Comparison of ENCODE assay signal across 16 mouse cellular contexts in genomic region chr10:108181893-108182292, GRCm38 (mm10).
"Had no signal": no experiment of that assay in that cellular context is flagged by ENCODE, and none has a peak within 500 bp of the region (broad histone marks: within the 10 kb centered on the region; RNA-seq: fewer than 3 reads in every experiment).

No protein-coding gene starts in this region.

- DNase-seq: lung, adult 18-20 months; lung, embryonic 14.5 days; lung, postnatal 10 days; lung, postnatal 4 days; right cerebral cortex, postnatal 14 days; thymus, adult 2 months; thymus, postnatal 25 days; thymus, postnatal 4 days had no signal

- H3K4me3 ChIP-seq: midbrain, embryonic 10.5 days; midbrain, embryonic 13.5 days; myocyte; neural tube, embryonic 13.5 days; neural tube, embryonic 15.5 days; stomach, embryonic 15.5 days had no signal

- H3K4me1 ChIP-seq: midbrain, embryonic 10.5 days; stomach, embryonic 15.5 days had no signal

- ATAC-seq: midbrain, embryonic 13.5 days had no signal

- H3K4me2 ChIP-seq: lung, embryonic 14.5 days; midbrain, embryonic 13.5 days; neural tube, embryonic 13.5 days; neural tube, embryonic 15.5 days; stomach, embryonic 15.5 days had no signal

- H3K27me3 ChIP-seq: midbrain, embryonic 13.5 days; neural tube, embryonic 13.5 days; neural tube, embryonic 15.5 days; stomach, embryonic 15.5 days had no signal

- H3K9ac ChIP-seq: liver, embryonic 14.5 days; lung, embryonic 14.5 days; midbrain, embryonic 13.5 days; neural tube, embryonic 13.5 days; neural tube, embryonic 15.5 days; stomach, embryonic 15.5 days had no signal

- H3K27ac ChIP-seq: liver, embryonic 14.5 days; midbrain, embryonic 10.5 days; midbrain, embryonic 13.5 days; neural tube, embryonic 13.5 days; neural tube, embryonic 15.5 days; stomach, embryonic 15.5 days; stomach, postnatal 0 days had no signal

- H3K9me3 ChIP-seq: midbrain, embryonic 10.5 days; midbrain, embryonic 13.5 days; neural tube, embryonic 13.5 days; neural tube, embryonic 15.5 days; stomach, embryonic 15.5 days had no signal

- H3K36me3 ChIP-seq: midbrain, embryonic 10.5 days; midbrain, embryonic 13.5 days; neural tube, embryonic 13.5 days; neural tube, embryonic 15.5 days; stomach, embryonic 15.5 days had no signal
